Mouse (Mus musculus): Measurements from ENCODE around the gene Klf7. TPM values are rescaled to one million over a fixed set of nuclear protein-coding genes. Genes with fewer than 3 reads are reported as not detected.

Gene Klf7
- polyA plus RNA-seq (2012; rRNA removed) = 7.4 and 8.9 TPM in 2 replicates

DNA sequence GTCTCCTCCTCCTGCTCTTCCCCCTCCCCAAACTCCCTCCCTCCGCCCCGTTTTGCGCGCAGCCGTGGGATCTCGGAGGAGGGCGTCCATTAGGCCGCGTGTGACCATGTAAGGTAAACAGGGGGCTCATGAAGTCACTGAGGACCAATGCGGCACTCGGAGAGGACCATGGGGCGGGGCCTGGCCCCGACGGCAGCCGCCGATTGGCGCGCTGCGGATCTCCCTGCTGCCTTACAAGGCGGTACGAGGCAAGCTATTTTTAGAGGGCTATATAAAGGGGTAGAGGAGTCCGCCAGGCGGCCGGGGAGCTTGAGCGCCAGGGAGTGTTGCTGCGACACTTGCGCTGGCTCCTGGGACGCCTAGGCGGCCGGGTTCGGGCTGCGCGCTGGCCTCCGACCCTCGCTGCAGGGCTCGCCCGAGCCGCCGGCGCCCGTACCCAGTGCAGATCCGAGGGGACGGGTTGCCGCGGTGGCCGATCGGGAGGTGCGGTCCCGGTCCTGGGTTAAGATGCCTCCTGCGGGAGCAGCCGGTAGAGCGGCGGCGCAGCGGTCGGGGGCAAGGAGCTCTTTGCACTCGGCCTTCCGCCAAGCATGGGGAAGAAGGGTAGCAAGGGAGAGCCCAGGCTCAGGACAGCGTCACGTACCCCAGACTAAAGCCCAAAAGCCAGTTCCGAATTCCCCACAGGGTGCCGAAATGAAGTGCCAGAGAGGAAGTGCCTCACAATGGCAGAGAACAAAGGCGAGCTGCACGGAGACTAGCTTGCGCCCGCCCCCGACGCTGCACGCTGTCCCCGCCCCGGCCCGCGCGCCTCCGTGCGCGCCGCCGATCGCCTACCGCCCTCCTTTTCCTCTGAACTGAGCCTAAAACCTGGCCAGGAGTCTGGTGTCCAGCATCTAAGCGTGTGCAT, at the start of gene Klf7:
Klf7 (minus strand) TSS at position 724 of the 907 bp plus-strand sequence.

Data from colon, adult 2 months (tissue).